Mouse (Mus musculus) layer of hippocampus, adult 2 months (tissue): ENCODE results near the gene Tmem222. TPM values are rescaled to one million over a fixed set of nuclear protein-coding genes. Genes with fewer than 3 reads are reported as not detected.

Experiments used
- DNase-seq, 2 experiments: peaks; one replicate each; pipeline ENCODE4 v3.0.0; 2022; ENCODE audit warnings: low spot score in 2 of 2
- H3K27ac ChIP-seq: fragments of 200-600 bp; 2 replicates; pipeline ENCODE4 v1.8.1; 2022
- H3K4me3 ChIP-seq: fragments of 200-600 bp; 2 replicates; pipeline ENCODE4 v1.8.1; 2022; ENCODE audit warnings: mild to moderate bottlenecking
- CTCF ChIP-seq: fragments of 200-600 bp; conservative IDR thresholded peaks from 2 replicates; pipeline ENCODE4 v1.8.1; 2022; ENCODE audit warnings: antibody characterized with exemption, mild to moderate bottlenecking, moderate library complexity
- total RNA-seq, 2 experiments: library from RNA; stranded (reverse); gene quantifications; 2 replicates each; pipeline ENCODE4 v1.2.3; 2021

The Tmem222 gene
- total RNA-seq, 2 experiments from 2014 or later, result 89.1 to 94.4 TPM

DNA sequence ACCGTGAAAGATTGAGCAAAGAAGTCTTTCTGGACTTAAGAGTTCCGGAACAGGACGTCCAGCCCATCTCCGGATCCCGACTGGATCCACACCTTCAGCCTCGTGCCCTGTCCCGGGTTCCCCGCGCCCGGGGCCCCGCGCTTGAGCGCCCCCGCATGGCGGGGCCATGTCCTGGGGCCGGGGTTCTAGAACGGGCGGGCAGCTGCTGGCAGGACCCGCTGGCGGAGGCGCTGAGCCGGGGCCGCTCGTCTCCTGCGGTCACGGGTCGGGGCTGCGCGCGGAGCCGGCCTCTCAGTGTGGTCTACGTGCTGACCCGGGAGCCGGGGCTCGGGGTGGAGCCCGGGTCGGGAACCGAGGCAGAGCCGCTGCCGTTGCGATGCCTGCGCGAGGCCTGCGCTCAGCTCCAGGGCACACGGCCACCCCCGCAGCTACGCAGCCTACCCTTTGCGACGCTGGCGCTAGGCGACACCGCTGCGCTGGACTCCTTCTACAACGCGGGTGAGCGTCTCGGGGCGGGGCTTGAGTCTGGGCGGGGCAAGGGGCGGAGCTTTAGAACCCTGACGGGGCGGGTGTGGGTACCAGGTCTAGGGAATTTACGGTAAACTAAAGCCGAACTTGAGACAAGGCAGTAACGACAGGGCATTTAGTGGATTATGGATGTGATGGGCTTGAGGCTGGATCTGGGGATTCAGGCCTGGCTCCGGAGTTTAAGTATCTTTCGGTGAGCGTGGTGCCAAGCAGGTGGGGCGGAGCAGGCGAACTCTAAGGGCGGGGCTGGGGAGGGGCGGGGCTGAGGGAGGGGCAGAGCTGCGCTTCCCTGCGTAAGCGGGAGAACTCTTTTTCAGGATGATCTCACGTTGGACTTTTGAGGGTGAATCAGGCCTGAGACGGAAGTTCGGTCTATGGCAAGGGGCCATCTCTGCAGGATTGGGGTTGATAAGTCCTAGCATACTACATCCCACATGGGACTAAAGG is 36.4 kb downstream of the Tmem222 start:
- Histone ChIP-seq H3K27ac (peak overlapping the region; percentile 98), H3K4me3 (peak overlapping the region; percentile 87)
- peak; percentile 66 for TF ChIP-seq CTCF
- DNase-seq, result peak; percentile 85 to 86

DNA sequence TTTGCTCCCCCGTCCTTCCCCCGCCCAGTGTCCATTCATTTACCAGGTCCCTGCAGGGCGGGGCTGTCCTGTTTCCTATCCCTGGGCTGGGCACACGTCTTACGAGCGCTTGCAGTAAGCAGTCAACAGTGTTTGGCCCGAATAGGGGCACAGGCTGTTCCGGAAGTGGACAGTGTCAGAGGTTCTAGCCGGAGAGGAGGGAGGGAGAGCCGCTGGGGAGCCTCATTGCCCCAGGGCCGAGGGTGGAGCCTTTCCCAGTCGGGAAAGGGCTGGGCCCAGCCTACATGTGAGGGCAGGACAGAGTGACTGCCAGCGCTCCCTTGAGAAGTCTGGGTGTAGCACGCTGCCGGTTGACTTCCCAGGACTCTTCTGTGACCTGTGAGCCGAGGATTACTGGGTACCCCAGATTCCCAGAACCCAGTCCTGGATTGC is 37.1 kb downstream of the Tmem222 start, which contains the start of gene Map3k6:
TSS of gene Map3k6 (plus strand) at position 329 of the 432 bp plus-strand sequence.
- H3K4me3 ChIP-seq, result peak within 1 kb of the TSS; percentile 87
- TF ChIP-seq CTCF, result no peak
- H3K27ac ChIP-seq, result peak within 1 kb of the TSS; percentile 98
- no peak for DNase-seq

GRCm38 (mm10) chr4:133237911-133238310 is 39.7 kb downstream of the Tmem222 start:
- H3K27ac ChIP-seq, result no peak overlapping the region
- DNase-seq, result no peak
- no peak for TF ChIP-seq CTCF

GRCm38 (mm10) chr4:133235415-133235814 is 42.2 kb downstream of the Tmem222 start:
- TF ChIP-seq CTCF, result peak; percentile 29; the same call in 1 of the 2 replicates
- DNase-seq, result no peak

More at GRCm38 (mm10) chr4:133237911-133238310, 39.7 kb downstream of the Tmem222 start:
- no peak overlapping the region for H3K4me3 ChIP-seq

DNA sequence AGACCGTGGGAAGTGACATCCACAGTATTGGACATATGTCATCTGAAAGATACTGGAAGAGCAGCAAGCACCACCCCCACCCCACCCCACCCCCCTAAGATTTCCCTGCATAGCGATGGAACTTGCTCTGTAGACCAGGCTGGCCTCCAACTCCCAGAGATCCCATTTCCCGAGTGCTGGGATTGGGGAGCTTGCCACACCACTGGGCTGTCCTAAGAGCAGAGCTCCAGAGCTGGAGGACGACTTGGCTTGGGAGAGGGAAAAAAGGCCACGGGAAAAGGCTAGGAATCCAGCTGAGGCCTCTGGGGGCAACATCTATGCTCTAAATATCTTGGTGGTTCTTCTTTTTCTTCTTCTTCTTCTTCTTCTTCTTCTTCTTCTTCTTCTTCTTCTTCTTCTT is 42.8 kb downstream of the Tmem222 start:
- Histone ChIP-seq H3K27ac (no peak overlapping the region), H3K4me3 (no peak overlapping the region)
- no peak for DNase-seq
- no peak for TF ChIP-seq CTCF

More at GRCm38 (mm10) chr4:133235415-133235814, 42.2 kb downstream of the Tmem222 start:
- Histone ChIP-seq H3K4me3 (no peak overlapping the region), H3K27ac (no peak overlapping the region)

GRCm38 (mm10) chr4:133233285-133233976 is 44.2 kb downstream of the Tmem222 start:
- H3K4me3 ChIP-seq, result no peak overlapping the region
- peak; percentile 78 for TF ChIP-seq CTCF
- no peak for DNase-seq
- H3K27ac ChIP-seq, result no peak overlapping the region

DNA sequence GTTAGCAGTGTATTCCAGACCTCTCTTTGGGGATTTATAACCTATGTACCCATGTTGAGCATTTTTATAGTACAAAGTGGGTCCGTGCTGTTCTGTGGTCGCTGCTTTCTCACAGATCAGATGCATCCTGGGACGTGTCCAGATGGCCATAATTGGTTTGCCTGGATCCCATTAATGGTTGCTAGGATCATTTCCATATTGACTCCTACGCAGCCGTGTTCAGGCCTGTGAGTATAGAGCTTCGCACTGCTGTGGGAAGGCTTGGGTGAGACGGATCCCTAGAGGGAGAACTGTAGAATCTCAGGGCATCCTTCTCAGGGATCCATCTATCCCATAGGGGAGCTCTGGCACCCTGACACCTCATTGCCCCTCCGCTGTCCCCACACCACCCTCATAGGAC is 48.0 kb downstream of the Tmem222 start:
- DNase-seq, result no peak
- no peak for TF ChIP-seq CTCF
- no peak overlapping the region for H3K4me3 ChIP-seq
- peak overlapping the region; percentile 59; the same call in 1 of the 2 replicates for H3K27ac ChIP-seq

- DNase-seq, result no peak
- Histone ChIP-seq H3K4me3 (no peak overlapping the region), H3K27ac (no peak overlapping the region)
- no peak for TF ChIP-seq CTCF
Measured at GRCm38 (mm10) chr4:133227636-133228035, 50.0 kb downstream of the Tmem222 start.

DNA sequence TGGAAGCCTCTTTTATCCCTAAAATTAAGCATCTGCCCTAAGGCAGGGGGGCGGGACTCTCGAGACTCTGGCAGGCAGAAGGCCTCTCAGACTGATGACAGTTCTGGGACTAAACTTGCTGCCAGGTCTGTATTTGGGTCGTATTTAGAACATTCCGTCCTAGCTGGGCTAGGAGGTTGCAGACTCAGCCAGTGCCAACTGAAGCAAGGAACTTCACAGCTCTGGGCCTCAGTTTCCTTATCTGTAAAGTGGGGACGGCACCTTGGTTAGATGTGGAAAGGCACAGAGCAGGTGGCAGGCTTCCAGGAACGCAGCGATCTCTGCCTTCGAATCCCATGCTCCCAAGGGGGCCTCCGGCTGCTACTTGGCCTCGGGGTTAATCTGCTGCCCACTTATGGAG is 51.5 kb downstream of the Tmem222 start:
- Histone ChIP-seq H3K4me3 (no peak overlapping the region), H3K27ac (no peak overlapping the region; the same call in 1 of the 2 replicates)
- no peak for TF ChIP-seq CTCF
- DNase-seq, result no peak

GRCm38 (mm10) chr4:133223875-133224274 is 53.7 kb downstream of the Tmem222 start:
- no peak for TF ChIP-seq CTCF
- DNase-seq, result no peak
- H3K27ac ChIP-seq, result no peak overlapping the region

GRCm38 (mm10) chr4:133221701-133222100 is 55.9 kb downstream of the Tmem222 start:
- no peak for TF ChIP-seq CTCF
- Histone ChIP-seq H3K27ac (no peak overlapping the region), H3K4me3 (no peak overlapping the region)
- no peak for DNase-seq

More at GRCm38 (mm10) chr4:133223875-133224274, 53.7 kb downstream of the Tmem222 start:
- H3K4me3 ChIP-seq, result no peak overlapping the region

- no peak overlapping the region for H3K27ac ChIP-seq
- DNase-seq, result no peak
- TF ChIP-seq CTCF, result no peak
- H3K4me3 ChIP-seq, result no peak overlapping the region
Measured at GRCm38 (mm10) chr4:133220656-133221055, 56.9 kb downstream of the Tmem222 start.

DNA sequence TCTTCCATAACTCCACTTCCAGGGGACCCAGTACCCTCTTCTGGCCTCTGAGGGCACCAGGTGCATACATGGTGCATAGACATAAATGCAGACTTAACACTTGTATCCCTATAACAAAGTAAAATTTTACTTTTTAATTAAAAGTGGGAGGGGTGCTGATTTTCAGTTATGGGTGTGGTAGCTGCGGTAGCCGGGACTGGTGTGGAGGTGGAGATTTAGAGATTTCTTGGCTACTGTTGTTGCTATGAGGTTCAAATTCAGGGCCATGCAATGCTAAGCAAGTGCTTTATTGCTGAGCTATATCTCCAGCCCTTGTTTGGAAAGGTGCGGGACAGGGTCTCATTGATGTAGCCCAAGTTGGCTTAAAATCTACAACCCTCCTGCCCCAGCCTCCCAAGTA is 58.8 kb downstream of the Tmem222 start:
- Histone ChIP-seq H3K4me3 (no peak overlapping the region), H3K27ac (no peak overlapping the region)
- TF ChIP-seq CTCF, result no peak
- no peak for DNase-seq
